Mouse (Mus musculus) gastrocnemius, adult 2 months (tissue): ENCODE measurements at regions not wholly inside any gene's neighbourhood (a gene's known extent, or its start where the extent isn't known, plus 50 kb on each side); places are given as distances from the start of the nearest gene placed in this dataset.

Experiments used
- DNase-seq: peaks from one replicate; pipeline ENCODE4 v3.0.0; 2022
- H3K27ac ChIP-seq: fragments of 200-600 bp; 2 replicates; pipeline ENCODE4 v1.8.1; 2022; ENCODE audit warnings: mild to moderate bottlenecking
- H3K4me3 ChIP-seq: fragments of 200-600 bp; 2 replicates; pipeline ENCODE4 v1.8.1; 2022; ENCODE audit warnings: mild to moderate bottlenecking, moderate library complexity
- CTCF ChIP-seq: fragments of 200-600 bp; IDR thresholded peaks from 2 replicates; pipeline ENCODE4 v1.8.1; 2022; ENCODE audit warnings: antibody characterized with exemption, mild to moderate bottlenecking, moderate library complexity
- intact Hi-C: fragments of 180-260 bp; cut with DNase I; formaldehyde crosslinking; loops from one replicate; pipeline ENCODE4 v1.15.1; 2025

DNA sequence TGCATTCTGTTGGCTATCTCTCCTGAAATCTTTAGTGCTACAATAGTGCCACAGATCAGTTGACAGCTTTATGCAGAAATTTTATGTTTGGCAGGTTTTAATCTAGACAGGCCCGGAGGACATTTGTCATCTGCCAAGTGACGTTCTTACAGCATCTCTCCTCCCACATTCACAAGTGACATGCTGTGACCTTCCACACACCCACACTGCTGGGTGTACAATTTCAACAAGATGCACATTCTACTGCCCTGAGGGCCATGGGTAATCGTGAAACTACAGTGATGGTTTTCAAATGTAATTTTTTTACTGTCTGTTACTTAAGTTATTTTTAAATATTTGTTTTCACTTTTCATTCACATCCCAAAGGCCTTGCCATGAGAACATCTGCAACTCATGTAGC is 639.2 kb upstream of the Gm11114 start:
- Histone ChIP-seq H3K27ac (no peak overlapping the region), H3K4me3 (no peak overlapping the region)
- intact Hi-C loops: no loop called here
- DNase-seq: no peak
- TF ChIP-seq CTCF: no peak

DNA sequence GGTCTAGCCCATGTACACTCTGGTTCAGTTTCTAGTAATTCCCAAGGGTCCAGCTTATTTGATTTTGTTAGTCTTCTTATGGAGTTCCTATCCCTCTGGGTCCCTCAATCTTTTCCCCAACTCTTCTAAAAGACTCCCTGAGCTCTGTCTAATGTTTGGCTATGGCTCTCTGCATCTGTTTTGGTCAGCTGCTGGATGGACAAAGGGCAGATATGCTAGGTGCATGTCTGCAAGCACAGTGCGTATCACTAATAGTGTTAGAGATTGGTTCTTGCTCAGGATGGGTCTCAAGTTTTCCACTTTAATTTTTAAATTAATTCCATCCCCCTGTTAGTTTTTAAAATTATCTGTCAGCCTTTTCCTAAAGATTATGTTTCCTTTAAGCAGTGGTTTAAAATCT is 634.2 kb upstream of the Gm11114 start:
- TF ChIP-seq CTCF: no peak
- no peak overlapping the region for H3K4me3 ChIP-seq
- intact Hi-C loops: no loop called here
- H3K27ac ChIP-seq: no peak overlapping the region
- no peak for DNase-seq

DNA sequence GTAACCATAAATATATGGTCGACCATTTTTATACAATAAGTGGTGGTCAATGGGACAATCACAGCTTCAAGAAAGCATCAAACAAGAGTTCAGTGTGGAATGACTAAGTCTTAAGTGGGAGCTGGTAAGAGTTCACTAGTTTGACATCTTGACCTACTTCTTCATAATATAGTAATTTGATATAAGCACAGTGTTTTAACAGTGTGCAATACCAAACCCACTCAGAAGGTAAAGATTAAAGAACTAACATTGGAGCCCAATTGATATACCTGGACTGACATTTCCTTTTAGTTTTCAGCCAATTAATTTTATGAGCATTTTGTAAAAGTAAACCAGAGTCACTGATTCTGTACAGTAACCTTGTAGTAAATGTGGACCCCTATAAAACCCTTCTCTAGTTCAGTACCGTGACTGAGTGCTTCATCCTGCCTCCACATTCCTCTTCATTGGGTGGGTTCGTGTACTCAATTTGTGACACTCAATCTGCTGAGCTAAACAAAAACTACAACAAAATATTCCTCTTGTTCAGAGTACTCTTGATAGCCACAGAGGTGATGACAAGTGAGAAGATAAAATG is 593.9 kb upstream of the Gm11114 start:
- no peak for TF ChIP-seq CTCF
- intact Hi-C loops: no loop called here

DNA sequence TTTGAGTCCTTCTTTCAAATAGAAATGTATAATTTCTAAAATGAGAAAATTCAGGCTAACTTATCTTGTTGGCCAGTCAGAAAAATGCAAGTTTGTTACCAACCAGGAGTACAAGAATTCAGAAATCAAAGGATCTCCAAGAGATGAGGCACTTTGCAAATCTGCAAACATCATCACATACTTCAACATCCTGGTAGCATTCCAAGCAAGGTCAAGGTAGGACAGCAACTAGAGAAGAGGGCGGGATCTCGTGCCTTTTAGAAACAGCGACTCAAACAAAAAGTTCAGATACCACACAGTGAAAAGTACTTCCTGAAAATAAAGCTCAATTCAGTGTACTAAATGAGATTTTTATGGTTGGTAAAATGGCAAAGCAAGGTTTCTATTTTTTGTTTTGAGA is 593.2 kb upstream of the Gm11114 start:
- intact Hi-C loops: no loop called here
- TF ChIP-seq CTCF: no peak
- DNase-seq: no peak
- Histone ChIP-seq H3K4me3 (no peak overlapping the region), H3K27ac (no peak overlapping the region)

More for the DNA sequence above, 593.9 kb upstream of the Gm11114 start:
- H3K4me3 ChIP-seq: no peak overlapping the region
- no peak overlapping the region for H3K27ac ChIP-seq
- no peak for DNase-seq

DNA sequence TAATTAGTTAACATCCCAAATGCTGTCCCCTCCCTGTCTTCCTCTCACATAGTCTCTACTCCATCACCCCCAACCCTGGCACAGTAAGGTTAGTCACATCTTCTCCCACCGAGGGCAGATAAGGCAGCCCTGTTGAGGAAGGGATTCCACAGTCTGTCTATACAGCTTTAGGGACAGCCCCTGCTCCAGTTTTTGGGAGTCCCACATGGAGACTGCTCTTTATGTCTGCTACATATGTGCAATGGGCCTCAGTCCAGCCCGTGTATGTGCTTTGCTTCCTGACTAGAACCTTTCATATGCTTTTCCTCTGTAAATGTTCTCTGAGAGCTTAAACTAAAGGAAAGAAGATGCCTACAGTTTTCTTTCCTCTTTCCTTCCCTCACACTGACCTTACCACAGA is 592.1 kb upstream of the Gm11114 start:
- intact Hi-C loops: no loop called here
- TF ChIP-seq CTCF: no peak
- H3K27ac ChIP-seq: no peak overlapping the region
- no peak overlapping the region for H3K4me3 ChIP-seq
- DNase-seq: no peak

DNA sequence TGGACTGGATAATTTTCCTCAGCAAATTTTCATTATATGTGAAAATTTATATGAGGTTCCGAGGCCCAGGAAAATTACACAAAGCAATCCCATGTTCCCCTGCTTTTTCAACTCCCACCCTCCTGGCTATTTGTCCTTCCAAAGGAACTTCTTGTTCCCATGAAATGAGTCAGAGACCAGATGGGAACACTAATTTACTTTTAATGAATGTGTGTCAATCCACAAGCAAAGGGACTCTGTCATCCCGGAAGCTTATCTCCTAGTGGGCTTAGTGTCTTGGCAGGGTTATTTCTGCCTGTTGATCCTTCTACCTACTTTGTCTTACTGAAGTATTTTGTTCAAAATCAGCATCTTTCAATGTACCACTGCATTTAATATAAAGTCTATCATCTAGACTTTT is 573.3 kb upstream of the Gm11114 start:
- no peak overlapping the region for H3K27ac ChIP-seq
- no peak for TF ChIP-seq CTCF
- no peak overlapping the region for H3K4me3 ChIP-seq
- no peak for DNase-seq
- intact Hi-C loops: no loop called here

DNA sequence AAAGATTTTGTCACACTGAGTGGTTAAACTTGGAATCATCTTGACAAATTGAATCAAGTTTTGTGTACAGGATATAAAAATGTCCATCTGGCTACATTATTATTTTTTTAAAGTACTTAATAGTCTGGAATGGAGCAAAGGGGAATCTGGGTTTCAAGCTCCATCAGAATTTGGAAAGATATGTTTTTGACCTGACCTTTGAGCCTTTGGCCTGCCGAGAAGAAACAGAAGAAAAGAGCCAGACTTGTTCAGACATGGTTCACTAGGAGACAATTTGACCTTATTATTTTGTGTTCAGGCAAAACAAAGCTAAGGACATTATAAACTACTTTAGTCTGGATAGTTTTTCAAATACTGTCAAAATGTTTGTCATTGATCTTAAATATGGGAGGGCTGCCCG is 572.2 kb upstream of the Gm11114 start:
- DNase-seq: no peak
- no peak for TF ChIP-seq CTCF

DNA sequence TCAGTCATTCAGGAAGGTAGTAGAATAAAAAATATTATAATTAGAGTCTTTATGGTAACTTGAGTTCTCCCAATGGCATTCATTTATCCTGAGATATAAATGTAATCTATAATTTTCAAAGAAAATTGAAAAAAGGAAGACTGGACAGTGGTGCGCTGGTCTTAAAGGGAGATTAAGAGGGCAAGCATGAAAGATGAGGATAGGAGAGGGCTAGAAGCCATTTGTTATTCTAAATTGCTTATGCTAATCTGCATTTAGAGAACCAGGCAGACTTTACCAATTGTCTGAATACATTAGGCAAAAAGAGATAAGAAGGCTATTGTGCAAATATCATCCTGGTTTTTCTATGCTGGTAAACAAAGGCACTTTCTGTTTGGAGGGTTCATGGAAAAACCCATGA is 558.2 kb upstream of the Gm11114 start:
- no peak for TF ChIP-seq CTCF
- intact Hi-C loops: no loop called here
- no peak overlapping the region for H3K4me3 ChIP-seq
- no peak for DNase-seq
- H3K27ac ChIP-seq: no peak overlapping the region

More for the DNA sequence above, 572.2 kb upstream of the Gm11114 start:
- intact Hi-C loops: no loop called here
- Histone ChIP-seq H3K4me3 (no peak overlapping the region), H3K27ac (no peak overlapping the region)

DNA sequence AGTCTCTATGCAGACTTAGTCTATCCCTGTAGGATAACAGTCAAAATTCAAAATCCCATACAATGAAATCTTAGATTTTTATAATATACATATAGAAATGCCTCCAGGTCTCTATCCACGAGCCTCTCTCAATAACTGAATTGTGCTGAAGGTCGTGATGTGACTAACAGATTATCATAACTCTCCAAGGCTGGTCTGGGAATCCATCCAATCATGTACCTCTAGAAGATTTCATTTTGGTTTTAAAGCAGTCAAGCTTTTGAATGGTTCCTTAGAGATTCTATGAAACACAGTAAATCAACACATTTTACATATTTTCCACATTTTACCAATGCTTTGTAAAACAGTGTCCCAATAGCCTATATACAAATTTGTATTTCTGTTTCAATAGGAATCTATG is 557.7 kb upstream of the Gm11114 start:
- intact Hi-C loops: no loop called here
- Histone ChIP-seq H3K4me3 (no peak overlapping the region), H3K27ac (no peak overlapping the region)
- no peak for TF ChIP-seq CTCF
- no peak for DNase-seq

DNA sequence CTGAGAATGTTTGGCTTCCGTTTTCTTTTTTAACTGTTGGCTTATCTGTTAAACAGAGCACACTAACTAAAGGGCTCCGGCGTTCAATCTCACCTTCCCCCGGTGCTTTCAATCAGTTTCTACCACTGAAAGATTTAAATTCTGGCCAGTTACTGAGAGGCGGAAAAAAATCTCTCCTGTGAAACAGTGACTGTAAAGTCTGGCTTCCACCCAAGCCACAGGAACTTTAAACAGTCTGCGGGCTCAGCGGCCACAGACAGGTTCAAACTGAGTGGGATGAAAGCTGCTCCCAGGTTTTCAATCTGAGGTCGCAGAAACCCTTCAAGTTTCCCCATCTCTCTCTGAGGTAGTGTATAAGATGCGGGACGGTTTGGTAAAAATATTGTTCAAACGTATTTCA is 538.2 kb upstream of the Gm11114 start:
- Histone ChIP-seq H3K4me3 (no peak overlapping the region), H3K27ac (no peak overlapping the region)
- intact Hi-C loops: no loop called here
- no peak for TF ChIP-seq CTCF
- DNase-seq: no peak

DNA sequence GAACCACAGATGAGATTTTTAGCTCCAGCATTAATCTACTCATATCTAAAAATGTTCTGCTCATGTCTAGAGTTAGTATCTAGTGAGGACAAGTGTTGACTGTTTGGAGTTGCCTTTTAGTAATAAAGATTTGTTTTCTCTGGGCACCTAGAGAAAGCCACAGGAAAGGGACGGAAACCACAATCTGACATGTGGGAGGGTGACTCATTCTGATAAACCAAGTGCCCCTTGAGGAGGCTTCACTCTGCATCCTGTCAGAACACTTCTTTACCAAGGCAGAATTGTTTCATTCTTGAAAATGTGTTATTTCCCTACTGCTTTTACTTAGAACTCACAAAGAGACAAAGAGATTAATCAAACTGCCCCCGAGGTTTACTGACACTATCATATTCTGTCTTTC is 537.4 kb upstream of the Gm11114 start:
- Histone ChIP-seq H3K4me3 (no peak overlapping the region), H3K27ac (no peak overlapping the region)
- DNase-seq: no peak
- no peak for TF ChIP-seq CTCF
- intact Hi-C loops: no loop called here

DNA sequence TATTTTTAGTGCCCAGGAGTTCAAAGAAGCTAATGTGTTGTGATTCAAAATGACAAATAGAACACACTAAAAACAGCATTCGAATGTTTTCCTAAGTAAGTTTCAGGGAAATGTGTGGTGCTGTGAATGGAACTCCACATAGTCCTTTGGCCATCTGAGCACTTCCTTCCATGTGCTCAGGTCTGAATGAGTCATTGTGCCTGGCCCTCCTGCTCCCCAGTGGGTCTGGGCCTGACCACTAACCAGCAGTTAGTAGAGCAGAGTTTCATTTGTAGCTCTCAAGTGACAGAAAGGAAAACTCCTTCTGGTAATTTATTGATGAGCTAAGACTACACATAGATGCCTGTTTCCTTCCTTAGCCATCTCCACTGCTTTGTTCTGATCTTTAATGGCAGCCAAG is 533.4 kb upstream of the Gm11114 start:
- Histone ChIP-seq H3K4me3 (no peak overlapping the region), H3K27ac (no peak overlapping the region)
- DNase-seq: no peak
- no peak for TF ChIP-seq CTCF
- intact Hi-C loops: no loop called here

DNA sequence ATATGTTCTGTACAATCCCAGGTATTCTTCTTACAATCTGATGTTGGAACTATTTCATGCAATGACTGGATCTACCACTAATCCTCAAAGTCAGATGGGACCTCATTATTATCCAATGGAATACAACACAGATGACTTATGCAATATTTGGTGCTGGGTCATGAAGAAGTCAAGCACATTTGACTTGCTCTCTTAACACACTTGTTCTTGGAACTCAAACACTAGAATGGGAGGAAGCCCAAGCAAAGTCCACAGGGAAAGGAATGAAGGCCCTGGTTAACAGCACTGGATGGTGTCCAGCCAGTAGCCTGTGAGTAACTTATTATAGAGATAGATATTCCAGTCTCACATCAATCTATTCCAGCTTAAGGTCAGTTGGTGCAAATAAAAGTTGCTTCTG is 486.8 kb upstream of the Gm11114 start:
- no peak overlapping the region for H3K4me3 ChIP-seq

DNA sequence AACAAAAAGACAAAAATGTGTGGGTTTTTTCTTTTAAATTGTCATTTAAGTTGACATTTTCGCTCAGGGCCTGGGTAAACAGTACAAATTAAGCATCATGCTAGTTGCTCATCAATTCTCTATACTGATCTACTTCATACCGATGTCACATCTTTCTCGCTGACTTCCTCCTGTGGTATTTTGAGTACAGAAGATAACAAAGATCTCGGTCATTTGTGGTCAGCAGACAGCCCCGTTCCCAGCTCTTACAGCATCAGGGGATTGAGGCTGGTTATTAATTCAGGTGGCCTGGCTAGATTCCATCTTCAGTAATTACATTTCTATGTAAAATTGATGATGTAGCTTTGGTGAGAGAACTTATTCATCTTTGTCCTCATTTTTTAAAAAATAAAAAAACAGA is 483.6 kb upstream of the Gm11114 start:
- intact Hi-C loops: no loop called here
- DNase-seq: no peak
- Histone ChIP-seq H3K4me3 (no peak overlapping the region), H3K27ac (no peak overlapping the region)
- no peak for TF ChIP-seq CTCF

More for the DNA sequence above, 486.8 kb upstream of the Gm11114 start:
- DNase-seq: peak; percentile 42
- intact Hi-C loops: no loop called here
- H3K27ac ChIP-seq: no peak overlapping the region
- no peak for TF ChIP-seq CTCF

DNA sequence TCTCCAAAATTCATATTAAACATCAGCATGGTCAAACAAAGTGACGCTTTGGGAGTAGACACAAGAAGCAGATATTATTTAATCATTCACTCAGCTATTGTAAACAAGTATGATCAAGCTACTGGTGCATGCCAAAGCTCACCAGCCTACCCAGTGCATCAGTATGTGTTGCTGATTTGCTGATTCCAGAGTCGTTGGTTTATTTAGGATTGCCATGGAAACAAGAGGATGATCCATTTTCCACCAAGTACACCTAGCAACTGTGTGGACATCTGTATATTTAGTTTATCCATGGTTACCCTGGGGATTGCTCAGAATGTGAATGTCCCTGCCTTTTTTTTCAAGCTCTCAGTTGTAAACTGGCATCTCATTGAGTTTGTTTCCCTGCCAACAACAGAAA is 481.9 kb upstream of the Gm11114 start:
- no peak for DNase-seq
- no peak overlapping the region for H3K4me3 ChIP-seq
- intact Hi-C loops: no loop called here
- no peak overlapping the region for H3K27ac ChIP-seq
- no peak for TF ChIP-seq CTCF
